Mouse (Mus musculus): Measurements from ENCODE around the gene Mia. TPM values are rescaled to one million over a fixed set of nuclear protein-coding genes. Genes with fewer than 3 reads are reported as not detected.

The Mia gene
- polyA plus RNA-seq, 1 experiment from 2014 or later = 53.5 TPM

- no peak overlapping the region for H3K4me2 ChIP-seq (replicated peaks)
- WGBS = 95% methylated on average over 6 of the region's 6 CpGs
- no peak overlapping the region for H3K9ac ChIP-seq
- no peak for ATAC-seq (ENCODE audit: insufficient number of reproducible peaks, low FRiP score, low TSS enrichment, low read depth)
- H3K27ac ChIP-seq (replicated peaks) = no peak overlapping the region
- H3K36me3 ChIP-seq = peaks cover 37% of the 10 kb centered on the region
- peaks cover 47% of the 10 kb centered on the region for H3K4me1 ChIP-seq
- H3K27me3 ChIP-seq = no peaks in the 10 kb centered on the region
- no peaks in the 10 kb centered on the region for H3K9me3 ChIP-seq (replicated peaks)
- H3K4me3 ChIP-seq (replicated peaks) = no peak overlapping the region
Measured at GRCm38 (mm10) chr7:27159256-27159655, 21.7 kb downstream of the Mia start.

GRCm38 (mm10) chr7:27158171-27158570 lies 22.8 kb downstream of the Mia start:
- H3K36me3 ChIP-seq = peaks cover 34% of the 10 kb centered on the region
- no peaks in the 10 kb centered on the region for H3K9me3 ChIP-seq (replicated peaks)
- H3K27me3 ChIP-seq = no peaks in the 10 kb centered on the region
- ATAC-seq (ENCODE audit: insufficient number of reproducible peaks, low FRiP score, low TSS enrichment, low read depth) = no peak
- no peak overlapping the region for H3K9ac ChIP-seq
- H3K4me2 ChIP-seq (replicated peaks) = no peak overlapping the region
- peaks cover 40% of the 10 kb centered on the region for H3K4me1 ChIP-seq
- 92% methylated on average over 9 of the region's 9 CpGs for WGBS
- no peak overlapping the region for H3K4me3 ChIP-seq (replicated peaks)
- H3K27ac ChIP-seq (replicated peaks) = no peak overlapping the region

GRCm38 (mm10) chr7:27156005-27156404 lies 25.0 kb downstream of the Mia start:
- Histone ChIP-seq H3K27ac (replicated peaks) (no peak overlapping the region), H3K4me2 (replicated peaks) (no peak overlapping the region), H3K9me3 (replicated peaks) (no peaks in the 10 kb centered on the region), H3K9ac (no peak overlapping the region), H3K36me3 (peaks cover 28% of the 10 kb centered on the region), H3K27me3 (no peaks in the 10 kb centered on the region), H3K4me3 (replicated peaks) (no peak overlapping the region), H3K4me1 (peaks cover 20% of the 10 kb centered on the region)
- WGBS = 75% methylated on average over 13 of the region's 13 CpGs
- no peak for ATAC-seq (ENCODE audit: insufficient number of reproducible peaks, low FRiP score, low TSS enrichment, low read depth)

GRCm38 (mm10) chr7:27153205-27153764 lies 27.7 kb downstream of the Mia start, which contains the start of gene Cyp2t4:
TSS of gene Cyp2t4 (plus strand) at chr7:27153714.
- Histone ChIP-seq H3K27ac (replicated peaks) (peak within 1 kb of the TSS; percentile 72), H3K27me3 (no peaks in the 10 kb centered on the region), H3K36me3 (peaks cover 12% of the 10 kb centered on the region), H3K9me3 (replicated peaks) (no peaks in the 10 kb centered on the region), H3K4me1 (peaks cover 6% of the 10 kb centered on the region), H3K9ac (no peak within 1 kb of the TSS), H3K4me2 (replicated peaks) (no peak within 1 kb of the TSS), H3K4me3 (replicated peaks) (no peak within 1 kb of the TSS)
- WGBS = 50% methylated on average over 10 of the region's 10 CpGs
- 0 out of 2 replicates have a peak, but pooled peaks have one; percentile 27 for ATAC-seq (ENCODE audit: insufficient number of reproducible peaks, low FRiP score, low TSS enrichment, low read depth)

- no peaks in the 10 kb centered on the region for H3K36me3 ChIP-seq
- no peak overlapping the region for H3K9ac ChIP-seq
- WGBS = 43% methylated on average over 8 of the region's 8 CpGs
- peak; percentile 57; the same call in 1 of the 2 replicates for ATAC-seq (ENCODE audit: insufficient number of reproducible peaks, low FRiP score, low TSS enrichment, low read depth)
- H3K27ac ChIP-seq (replicated peaks) = peak overlapping the region; percentile 48; the same call in 1 of the 2 replicates
- H3K27me3 ChIP-seq = no peaks in the 10 kb centered on the region
- no peak overlapping the region for H3K4me3 ChIP-seq (replicated peaks)
- H3K4me1 ChIP-seq = no peaks in the 10 kb centered on the region
- 0 out of 2 replicates have a peak, but pooled peaks cover 4% of the 10 kb centered on the region for H3K9me3 ChIP-seq (replicated peaks)
- no peak overlapping the region for H3K4me2 ChIP-seq (replicated peaks)
Measured at GRCm38 (mm10) chr7:27136410-27136996, 44.5 kb downstream of the Mia start.

GRCm38 (mm10) chr7:27133757-27134156 lies 47.2 kb downstream of the Mia start:
- Histone ChIP-seq H3K4me3 (replicated peaks) (no peak overlapping the region), H3K4me1 (no peaks in the 10 kb centered on the region), H3K36me3 (no peaks in the 10 kb centered on the region), H3K9ac (no peak overlapping the region), H3K9me3 (replicated peaks) (no peaks in the 10 kb centered on the region), H3K4me2 (replicated peaks) (no peak overlapping the region), H3K27ac (replicated peaks) (no peak overlapping the region), H3K27me3 (no peaks in the 10 kb centered on the region)
- 77% methylated on average over 4 of the region's 4 CpGs for WGBS
- no peak for ATAC-seq (ENCODE audit: insufficient number of reproducible peaks, low FRiP score, low TSS enrichment, low read depth)

- Histone ChIP-seq H3K4me3 (replicated peaks) (no peak overlapping the region), H3K4me1 (no peaks in the 10 kb centered on the region), H3K36me3 (no peaks in the 10 kb centered on the region), H3K9ac (no peak overlapping the region), H3K27me3 (no peaks in the 10 kb centered on the region), H3K9me3 (replicated peaks) (no peaks in the 10 kb centered on the region), H3K27ac (replicated peaks) (no peak overlapping the region), H3K4me2 (replicated peaks) (no peak overlapping the region)
- no peak for ATAC-seq (ENCODE audit: insufficient number of reproducible peaks, low FRiP score, low TSS enrichment, low read depth)
- WGBS = 66% methylated on average over 12 of the region's 12 CpGs
Measured at GRCm38 (mm10) chr7:27133156-27133555, 47.8 kb downstream of the Mia start.

- Histone ChIP-seq H3K27me3 (no peaks in the 10 kb centered on the region), H3K36me3 (no peaks in the 10 kb centered on the region), H3K4me2 (replicated peaks) (no peak overlapping the region; the same call in 1 of the 2 replicates), H3K4me1 (no peaks in the 10 kb centered on the region), H3K4me3 (replicated peaks) (no peak overlapping the region), H3K27ac (replicated peaks) (no peak overlapping the region), H3K9ac (no peak overlapping the region), H3K9me3 (replicated peaks) (no peaks in the 10 kb centered on the region)
- ATAC-seq (ENCODE audit: insufficient number of reproducible peaks, low FRiP score, low TSS enrichment, low read depth) = no peak
- 10% methylated on average over 10 of the region's 10 CpGs for WGBS
Measured at GRCm38 (mm10) chr7:27132588-27132987, 48.4 kb downstream of the Mia start.

GRCm38 (mm10) chr7:27131387-27131786 lies 49.6 kb downstream of the Mia start:
- WGBS = 62% methylated on average over 2 of the region's 2 CpGs
- H3K4me1 ChIP-seq = no peaks in the 10 kb centered on the region
- no peak overlapping the region for H3K4me2 ChIP-seq (replicated peaks)
- no peak for ATAC-seq (ENCODE audit: insufficient number of reproducible peaks, low FRiP score, low TSS enrichment, low read depth)
- no peak overlapping the region for H3K4me3 ChIP-seq (replicated peaks)
- H3K9ac ChIP-seq = no peak overlapping the region
- no peaks in the 10 kb centered on the region for H3K36me3 ChIP-seq
- no peak overlapping the region for H3K27ac ChIP-seq (replicated peaks)
- no peaks in the 10 kb centered on the region for H3K27me3 ChIP-seq
- H3K9me3 ChIP-seq (replicated peaks) = no peaks in the 10 kb centered on the region

GRCm38 (mm10) chr7:27130521-27131370 lies 50.2 kb downstream of the Mia start:
- ATAC-seq (ENCODE audit: insufficient number of reproducible peaks, low FRiP score, low TSS enrichment, low read depth) = peak; percentile 40; the same call in 1 of the 2 replicates
- Histone ChIP-seq H3K4me3 (replicated peaks) (no peak overlapping the region), H3K4me1 (no peaks in the 10 kb centered on the region), H3K36me3 (no peaks in the 10 kb centered on the region), H3K27me3 (no peaks in the 10 kb centered on the region), H3K9ac (no peak overlapping the region), H3K4me2 (replicated peaks) (no peak overlapping the region), H3K9me3 (replicated peaks) (no peaks in the 10 kb centered on the region), H3K27ac (replicated peaks) (no peak overlapping the region)
- 86% methylated on average over 22 of the region's 22 CpGs for WGBS

GRCm38 (mm10) chr7:27129811-27130210 lies 51.1 kb downstream of the Mia start:
- H3K27ac ChIP-seq (replicated peaks) = no peak overlapping the region
- ATAC-seq (ENCODE audit: insufficient number of reproducible peaks, low FRiP score, low TSS enrichment, low read depth) = no peak
- no peaks in the 10 kb centered on the region for H3K9me3 ChIP-seq (replicated peaks)
- H3K9ac ChIP-seq = no peak overlapping the region
- H3K4me3 ChIP-seq (replicated peaks) = no peak overlapping the region
- no peaks in the 10 kb centered on the region for H3K27me3 ChIP-seq
- WGBS = 89% methylated on average over 12 of the region's 12 CpGs
- H3K4me1 ChIP-seq = no peaks in the 10 kb centered on the region
- H3K4me2 ChIP-seq (replicated peaks) = no peak overlapping the region
- H3K36me3 ChIP-seq = no peaks in the 10 kb centered on the region

Data from embryonic facial prominence, embryonic 15.5 days (tissue).